Mouse (Mus musculus) lung, postnatal 0 days (tissue): ENCODE data around the gene Fstl4. TPM values are rescaled to one million over a fixed set of nuclear protein-coding genes. Genes with fewer than 3 reads are reported as not detected.
A peak's percentile ranks its signal among the peaks of the same experiment; 100 is the strongest.

Experiments
- ATAC-seq: fragments of 200-750 bp; cut with Nextera tagmentation; 2 replicates; pipeline ENCODE4 v1.8.0; 2017; ENCODE audit warnings: moderate library complexity
- DNase-seq: peaks from one replicate; pipeline ENCODE4 v3.0.0-alpha.2; 2016; ENCODE audit warnings: low spot score
- H3K27ac ChIP-seq: fragments of 300-500 bp; sonication (generic); 2 replicates; pipeline ENCODE4 v1.5.1; 2014; ENCODE audit warnings: antibody characterized with exemption, mild to moderate bottlenecking, low read length, mixed read lengths
- H3K27me3 ChIP-seq: fragments of 300-500 bp; sonication (generic); replicated peaks from 2 replicates; pipeline ENCODE4 v1.6.1; 2014; ENCODE audit warnings: low read length, mixed read lengths; ENCODE audit not compliant: insufficient read depth
- H3K36me3 ChIP-seq: fragments of 300-500 bp; sonication (generic); 2 replicates; pipeline ENCODE4 v1.6.1; 2014; ENCODE audit warnings: low read length, mixed read lengths; ENCODE audit not compliant: insufficient read depth
- H3K4me1 ChIP-seq: fragments of 300-500 bp; sonication (generic); 2 replicates; pipeline ENCODE4 v1.6.1; 2014; ENCODE audit warnings: antibody characterized with exemption, low read depth, low read length, mixed read lengths; ENCODE audit not compliant: insufficient read depth
- H3K4me2 ChIP-seq: fragments of 300-500 bp; sonication (generic); replicated peaks from 2 replicates; pipeline ENCODE4 v1.6.1; 2014; ENCODE audit warnings: low read depth, mild to moderate bottlenecking, low read length, moderate library complexity, mixed read lengths
- H3K4me3 ChIP-seq: fragments of 300-500 bp; sonication (generic); 2 replicates; pipeline ENCODE4 v1.5.1; 2014; ENCODE audit warnings: low read depth, low read length
- H3K9ac ChIP-seq: fragments of 300-500 bp; sonication (generic); replicated peaks from 2 replicates; pipeline ENCODE4 v1.6.1; 2014; ENCODE audit warnings: low read depth, mild to moderate bottlenecking
- H3K9me3 ChIP-seq: fragments of 300-500 bp; sonication (generic); 2 replicates; pipeline ENCODE4 v1.6.1; 2016; ENCODE audit warnings: low read length, mixed read lengths
- CTCF ChIP-seq: IDR thresholded peaks from 2 replicates; pipeline ENCODE4 v1.5.1; 2016; ENCODE audit warnings: antibody characterized with exemption, mild to moderate bottlenecking
- EP300 ChIP-seq: IDR thresholded peaks from 2 replicates; pipeline ENCODE4 v1.6.1; 2016; ENCODE audit warnings: antibody characterized with exemption, mild to moderate bottlenecking, control low read depth
- WGBS: fragments of 180-500 bp; shearing (Covaris S2); extraction: QIAGEN DNeasy Blood & Tissue Kit; methylation state at CpG from one replicate; pipeline ENCODE4 v1.1.7; 2014; 5-methylcytosine and 5-hydroxymethylcytosine counted together
- polyA plus RNA-seq: library from polyadenylated mRNA; unstranded; fragments of >200 nt; fragmentation: Nextera tagmentation; extraction: Ambion mirVana; gene quantifications from 2 replicates; pipeline ENCODE4 v1.2.1, GENCODE M21; 2015

Fstl4 gene
- polyA plus RNA-seq, 1 experiment from 2014 or later, result 2.9 TPM

DNA sequence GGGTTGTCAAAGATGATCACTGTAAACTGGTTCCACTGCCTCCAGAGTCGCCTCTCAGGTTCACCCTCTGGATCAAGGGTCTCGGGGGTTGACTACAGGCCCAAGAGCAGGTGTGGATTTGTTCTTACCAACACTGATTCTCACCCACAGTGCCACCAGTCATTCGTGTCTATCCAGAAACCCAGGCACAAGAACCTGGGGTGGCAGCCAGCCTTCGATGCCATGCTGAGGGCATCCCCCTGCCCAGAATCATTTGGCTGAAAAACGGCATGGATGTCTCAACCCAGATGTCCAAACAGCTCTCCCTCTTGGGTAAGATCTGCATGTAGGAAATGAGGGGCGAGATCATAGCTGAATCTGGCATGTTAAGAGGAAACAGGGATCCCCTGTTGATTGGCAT lies 398.0 kb downstream of the Fstl4 start:
- no peaks in the 10 kb centered on the region for H3K27me3 ChIP-seq
- ATAC-seq, result no peak
- no peaks in the 10 kb centered on the region for H3K36me3 ChIP-seq
- no peak overlapping the region for H3K27ac ChIP-seq
- TF ChIP-seq EP300 (no peak), CTCF (no peak)
- H3K4me2 ChIP-seq, result no peak overlapping the region
- no peak overlapping the region for H3K9ac ChIP-seq
- no peak for DNase-seq
- WGBS, result 72% methylated on average over 6 of the region's 6 CpGs
- H3K4me3 ChIP-seq, result no peak overlapping the region
- H3K9me3 ChIP-seq, result no peaks in the 10 kb centered on the region
- H3K4me1 ChIP-seq, result no peaks in the 10 kb centered on the region

DNA sequence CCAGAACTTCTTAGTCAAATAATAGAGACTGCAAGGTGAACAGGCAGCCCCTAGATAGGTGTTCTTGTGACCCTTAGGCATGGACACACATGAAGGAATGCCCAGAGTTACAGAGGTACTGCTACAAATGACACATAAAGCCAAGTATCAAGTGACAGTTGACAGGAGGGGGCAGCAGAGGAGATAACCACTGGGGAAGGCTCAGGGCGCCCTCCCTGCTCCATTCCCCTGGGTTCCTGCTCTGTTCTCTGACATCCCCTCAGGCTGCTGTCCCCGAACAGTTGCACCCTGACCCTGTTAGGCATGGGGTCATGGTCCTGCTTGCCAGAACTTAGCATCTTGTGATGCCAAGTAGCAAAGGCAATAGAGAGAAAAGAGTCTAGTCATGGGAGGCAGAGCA lies 402.0 kb downstream of the Fstl4 start:
- no peak overlapping the region for H3K4me2 ChIP-seq
- H3K36me3 ChIP-seq, result no peaks in the 10 kb centered on the region
- H3K9me3 ChIP-seq, result no peaks in the 10 kb centered on the region
- H3K4me3 ChIP-seq, result no peak overlapping the region
- WGBS, result 42% methylated on average over 2 of the region's 2 CpGs
- H3K9ac ChIP-seq, result no peak overlapping the region
- TF ChIP-seq CTCF (no peak), EP300 (no peak)
- no peak for ATAC-seq
- H3K4me1 ChIP-seq, result no peaks in the 10 kb centered on the region
- no peak for DNase-seq
- no peak overlapping the region for H3K27ac ChIP-seq
- no peaks in the 10 kb centered on the region for H3K27me3 ChIP-seq

DNA sequence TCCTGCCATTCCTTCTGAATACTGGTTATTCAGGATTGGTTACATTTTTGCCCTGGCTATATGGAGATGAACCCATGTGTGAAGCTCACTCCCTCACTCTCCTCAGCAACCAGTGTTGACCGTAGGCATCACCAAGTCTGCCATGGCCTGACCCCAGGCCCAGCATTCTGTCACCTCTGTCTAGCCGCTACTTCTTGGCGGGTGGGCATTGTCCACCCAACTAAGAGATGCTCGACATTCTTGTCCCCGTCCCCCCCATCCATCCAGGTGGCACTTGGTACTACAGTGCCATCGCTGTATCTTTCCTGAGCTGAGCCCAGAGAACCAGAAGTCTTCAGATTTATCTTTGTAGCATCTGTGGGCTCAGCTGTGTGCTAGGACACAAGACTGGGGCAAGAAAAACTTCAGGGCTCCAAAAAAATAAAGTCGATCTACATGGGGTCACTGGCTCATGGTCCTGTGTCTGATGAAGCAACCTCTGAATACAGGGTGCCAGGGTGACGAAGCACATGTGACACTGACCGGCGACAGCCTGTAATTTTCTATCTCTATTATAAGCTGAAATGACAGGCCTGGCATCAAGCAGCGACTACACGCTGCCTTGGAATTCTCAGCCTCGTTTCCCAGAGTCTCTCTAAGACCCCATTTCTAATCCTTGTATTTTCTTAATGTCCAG lies 417.9 kb downstream of the Fstl4 start:
- Histone ChIP-seq H3K4me2 (no peak overlapping the region), H3K9me3 (no peaks in the 10 kb centered on the region), H3K4me3 (no peak overlapping the region), H3K27me3 (no peaks in the 10 kb centered on the region), H3K4me1 (peaks cover 4% of the 10 kb centered on the region; the same call in 1 of the 2 replicates), H3K9ac (no peak overlapping the region), H3K36me3 (no peaks in the 10 kb centered on the region), H3K27ac (0 out of 2 replicates have a peak overlapping the region, but pooled peaks have one; percentile 4)
- ATAC-seq (0 out of 2 replicates have a peak, but pooled peaks have one; percentile 28), DNase-seq (peak; percentile 27)
- 57% methylated on average over 13 of the region's 13 CpGs for WGBS
- TF ChIP-seq CTCF (no peak), EP300 (no peak)

DNA sequence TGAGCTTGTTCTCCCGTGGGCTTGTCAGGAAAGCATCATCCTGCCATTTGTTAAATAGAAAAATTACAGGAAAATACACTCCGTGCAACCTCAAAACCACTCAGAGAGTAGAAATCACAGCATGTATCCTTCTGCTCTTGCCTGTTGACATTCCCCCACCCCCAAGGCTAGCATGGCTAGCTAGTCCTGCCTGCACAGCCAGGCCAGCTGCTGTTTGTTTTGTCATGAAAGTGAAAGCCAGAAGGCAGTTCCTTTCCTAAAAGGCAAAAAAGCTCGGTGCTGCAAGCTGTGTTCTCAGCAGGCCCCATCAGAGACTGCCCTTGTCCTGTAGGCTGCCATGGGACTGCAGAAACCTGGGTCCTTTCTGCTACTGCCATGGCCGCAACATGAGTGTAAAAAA lies 418.4 kb downstream of the Fstl4 start:
- peak; percentile 25 for ATAC-seq
- Histone ChIP-seq H3K27ac (no peak overlapping the region), H3K4me3 (no peak overlapping the region), H3K9me3 (no peaks in the 10 kb centered on the region), H3K9ac (no peak overlapping the region), H3K4me1 (peaks cover 4% of the 10 kb centered on the region; the same call in 1 of the 2 replicates), H3K4me2 (no peak overlapping the region), H3K27me3 (no peaks in the 10 kb centered on the region), H3K36me3 (no peaks in the 10 kb centered on the region)
- TF ChIP-seq EP300 (no peak), CTCF (no peak)
- peak; percentile 20 for DNase-seq
- WGBS, result 25% methylated on average over 4 of the region's 4 CpGs

DNA sequence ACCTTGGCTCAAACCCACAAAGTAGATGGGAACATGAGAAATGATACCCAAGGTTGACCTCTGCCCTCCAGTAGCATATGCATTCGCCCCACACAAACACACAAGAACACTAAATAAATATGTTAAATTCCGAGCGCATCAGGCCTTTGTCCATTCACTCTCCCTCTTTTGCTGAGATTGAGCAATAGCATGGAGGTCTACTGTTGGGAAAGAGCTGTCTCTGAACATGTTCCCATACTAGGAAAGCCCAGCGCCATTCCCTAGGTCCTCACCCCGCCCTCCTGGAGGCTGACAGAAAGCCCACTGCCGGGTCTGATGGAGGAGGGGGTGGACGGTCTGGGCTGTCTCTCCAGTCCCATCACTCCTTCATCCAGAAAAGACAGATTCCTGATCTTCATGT lies 419.6 kb downstream of the Fstl4 start:
- Histone ChIP-seq H3K9ac (no peak overlapping the region), H3K4me2 (no peak overlapping the region), H3K4me3 (no peak overlapping the region), H3K36me3 (no peaks in the 10 kb centered on the region), H3K27me3 (no peaks in the 10 kb centered on the region), H3K9me3 (no peaks in the 10 kb centered on the region), H3K27ac (no peak overlapping the region), H3K4me1 (peaks cover 4% of the 10 kb centered on the region; the same call in 1 of the 2 replicates)
- peak; percentile 19 for DNase-seq
- no peak for TF ChIP-seq CTCF
- no peak for TF ChIP-seq EP300
- 63% methylated on average over 7 of the region's 7 CpGs for WGBS
- no peak for ATAC-seq

DNA sequence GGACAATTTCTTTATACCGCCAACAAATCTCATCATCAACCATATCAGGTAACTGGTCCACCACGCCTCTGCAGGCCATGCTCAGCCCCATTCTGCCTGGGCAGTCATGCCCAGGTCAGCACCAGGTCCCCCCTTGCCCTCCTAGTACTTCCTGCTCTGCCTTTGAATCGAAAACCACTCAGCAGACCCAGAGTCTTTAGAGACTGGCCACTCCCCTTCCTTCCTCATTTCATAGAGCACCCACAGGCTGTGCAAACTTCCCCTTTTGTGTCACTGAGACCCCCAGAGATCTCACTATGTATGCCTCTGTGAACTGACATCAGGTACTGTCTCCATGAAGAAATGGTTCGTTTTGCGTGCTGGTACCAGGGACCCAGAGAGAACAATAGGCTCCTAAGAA lies 420.3 kb downstream of the Fstl4 start:
- Histone ChIP-seq H3K4me3 (no peak overlapping the region), H3K9ac (no peak overlapping the region), H3K9me3 (no peaks in the 10 kb centered on the region), H3K27me3 (no peaks in the 10 kb centered on the region), H3K36me3 (no peaks in the 10 kb centered on the region), H3K4me1 (peaks cover 4% of the 10 kb centered on the region; the same call in 1 of the 2 replicates), H3K4me2 (no peak overlapping the region), H3K27ac (no peak overlapping the region)
- WGBS, result 64% methylated on average over 5 of the region's 5 CpGs
- TF ChIP-seq CTCF (no peak), EP300 (no peak)
- DNase-seq (peak; percentile 13), ATAC-seq (no peak)
